Mouse (Mus musculus): ENCODE measurements around the gene Slc27a3.

Gene Slc27a3

DNA sequence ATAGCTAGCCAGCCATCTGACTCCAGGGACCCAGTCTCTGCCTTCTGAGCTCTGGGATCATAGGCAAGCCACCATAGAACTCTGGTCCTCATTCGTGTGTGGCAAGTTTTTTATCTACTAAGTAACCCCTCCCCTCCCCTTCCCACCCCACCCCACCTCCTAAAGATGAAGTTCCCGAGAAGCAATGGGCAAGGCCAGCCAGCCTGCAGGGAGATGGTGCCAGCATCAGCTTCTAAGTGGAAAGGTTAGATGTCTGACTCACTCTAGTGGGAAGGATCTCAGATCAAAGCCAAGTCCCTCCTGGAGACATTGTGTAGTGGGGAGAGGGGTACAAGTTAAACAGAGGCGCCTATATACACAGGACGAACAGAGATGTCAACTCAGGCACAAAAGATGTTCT lies 1.3 kb upstream of the Slc27a3 start:
- DNase-seq (ENCODE audit: low read depth, low spot score): no peak

GRCm38 (mm10) chr3:90388726-90389510 lies 820 bp downstream of the Slc27a3 start:
- no peak for DNase-seq (ENCODE audit: low read depth, low spot score)

DNA sequence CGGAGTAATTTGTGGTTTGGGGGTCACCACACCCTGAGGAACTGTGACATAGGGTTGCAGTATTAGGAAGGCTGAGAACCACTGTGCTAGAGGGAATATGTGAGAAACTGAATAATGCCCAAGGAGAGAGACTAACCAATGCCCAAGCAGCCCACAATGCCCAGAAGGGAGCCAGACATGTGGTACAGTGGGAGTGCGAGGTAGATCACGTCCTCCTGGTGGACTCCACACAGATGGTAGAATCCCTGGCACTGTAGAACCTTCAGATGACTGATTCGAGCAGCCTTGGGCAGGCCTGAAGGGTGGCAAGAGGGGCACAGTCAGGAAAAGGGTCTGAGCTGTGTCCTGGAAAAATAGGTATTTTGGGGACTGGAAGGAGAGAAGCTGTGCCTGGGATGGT lies 1.5 kb downstream of the Slc27a3 start:
- no peak for DNase-seq (ENCODE audit: low read depth, low spot score)

DNA sequence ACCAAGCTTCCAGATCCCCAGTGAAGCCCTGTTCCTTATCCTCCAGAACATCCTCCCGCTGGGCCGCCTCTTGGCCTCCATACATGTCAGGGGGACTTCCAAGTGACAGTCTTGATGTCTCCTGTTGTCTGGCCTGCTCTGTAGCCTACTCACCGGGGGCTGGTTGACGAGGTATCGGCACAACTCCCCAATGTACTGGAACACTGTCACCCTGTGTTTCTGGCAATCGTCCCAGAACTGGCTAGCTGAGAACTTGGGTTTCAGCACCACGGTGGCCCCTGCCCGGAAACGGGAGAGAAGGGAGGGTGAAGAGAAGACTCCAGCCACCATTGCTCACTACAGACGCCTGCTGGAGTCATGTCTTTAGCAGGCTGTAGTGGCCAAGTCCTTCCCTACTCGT lies 2.3 kb downstream of the Slc27a3 start:
- no peak for DNase-seq (ENCODE audit: low read depth, low spot score)

DNA sequence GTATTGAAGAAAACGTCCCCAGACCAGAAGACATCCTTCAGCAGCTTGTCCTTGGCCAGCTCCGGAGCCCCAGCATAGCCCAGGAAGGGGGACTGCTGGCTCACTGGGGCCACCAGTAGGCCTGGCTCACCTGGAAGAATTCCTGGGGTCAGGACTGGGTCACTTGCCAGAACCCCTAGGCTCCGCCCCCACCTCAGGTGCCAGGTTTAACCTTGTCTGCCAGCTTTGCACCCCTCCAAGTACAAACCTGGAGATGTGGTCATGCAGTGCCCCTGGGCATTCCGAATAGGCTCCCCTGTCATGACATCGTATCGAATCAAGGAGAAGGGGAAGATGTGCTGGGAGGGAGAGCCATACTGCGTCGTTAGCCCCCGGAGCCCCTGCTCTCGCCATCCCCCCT lies 2.9 kb downstream of the Slc27a3 start:
- no peak for DNase-seq (ENCODE audit: low read depth, low spot score)

DNA sequence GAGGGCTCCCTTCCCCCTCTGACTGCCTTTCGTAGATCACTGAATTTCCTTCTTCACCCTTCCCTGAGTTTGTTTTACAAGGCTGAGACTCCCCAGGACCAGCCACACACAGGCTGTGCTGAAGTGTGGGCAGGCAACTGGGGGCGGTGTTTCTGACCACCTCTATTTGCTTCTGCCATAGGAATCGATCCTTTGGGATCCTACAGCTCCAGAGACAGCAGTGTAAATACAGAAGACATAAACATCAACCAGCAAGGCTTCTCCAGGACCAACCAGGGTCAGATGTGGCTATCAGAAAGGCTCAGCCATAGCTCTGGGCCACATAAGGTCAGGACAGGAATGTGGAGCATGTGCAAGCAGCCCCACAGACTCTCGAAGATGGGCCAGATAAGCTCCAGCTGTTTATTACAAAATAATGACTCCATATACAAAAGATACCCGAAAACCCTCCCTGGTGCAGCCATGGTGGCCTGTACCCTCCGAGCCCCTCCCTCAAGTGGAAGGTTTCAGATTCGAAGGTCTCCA lies 4.8 kb downstream of the Slc27a3 start:
- DNase-seq (ENCODE audit: low read depth, low spot score): no peak

GRCm38 (mm10) chr3:90383690-90384089 lies 6.0 kb downstream of the Slc27a3 start:
- DNase-seq (ENCODE audit: low read depth, low spot score): no peak

- DNase-seq (ENCODE audit: low read depth, low spot score): no peak
Measured at GRCm38 (mm10) chr3:90381727-90382126, 8.0 kb downstream of the Slc27a3 start.

DNA sequence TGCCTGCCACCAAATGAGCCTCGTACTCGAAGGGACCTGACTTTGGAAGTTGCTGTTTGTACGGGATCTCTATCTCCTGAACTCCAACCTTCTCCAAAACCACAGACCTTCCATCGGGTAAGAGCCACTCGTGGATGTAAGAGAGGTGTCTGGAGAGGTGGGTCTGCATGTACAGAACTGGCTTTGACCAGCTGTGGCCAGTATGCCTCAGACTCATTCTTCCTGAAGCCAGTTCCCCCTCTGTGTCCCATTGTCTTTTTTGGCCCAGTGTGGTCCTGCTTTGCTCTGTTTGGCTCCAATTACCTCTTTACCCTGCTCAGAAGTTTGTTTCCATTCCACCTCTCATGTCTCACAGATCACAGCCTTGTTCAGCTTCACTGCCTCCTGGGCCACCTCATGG lies 11.2 kb downstream of the Slc27a3 start:
- no peak for DNase-seq (ENCODE audit: low read depth, low spot score)

- DNase-seq (ENCODE audit: low read depth, low spot score): no peak
Measured at GRCm38 (mm10) chr3:90376247-90376585, 13.5 kb downstream of the Slc27a3 start.

DNA sequence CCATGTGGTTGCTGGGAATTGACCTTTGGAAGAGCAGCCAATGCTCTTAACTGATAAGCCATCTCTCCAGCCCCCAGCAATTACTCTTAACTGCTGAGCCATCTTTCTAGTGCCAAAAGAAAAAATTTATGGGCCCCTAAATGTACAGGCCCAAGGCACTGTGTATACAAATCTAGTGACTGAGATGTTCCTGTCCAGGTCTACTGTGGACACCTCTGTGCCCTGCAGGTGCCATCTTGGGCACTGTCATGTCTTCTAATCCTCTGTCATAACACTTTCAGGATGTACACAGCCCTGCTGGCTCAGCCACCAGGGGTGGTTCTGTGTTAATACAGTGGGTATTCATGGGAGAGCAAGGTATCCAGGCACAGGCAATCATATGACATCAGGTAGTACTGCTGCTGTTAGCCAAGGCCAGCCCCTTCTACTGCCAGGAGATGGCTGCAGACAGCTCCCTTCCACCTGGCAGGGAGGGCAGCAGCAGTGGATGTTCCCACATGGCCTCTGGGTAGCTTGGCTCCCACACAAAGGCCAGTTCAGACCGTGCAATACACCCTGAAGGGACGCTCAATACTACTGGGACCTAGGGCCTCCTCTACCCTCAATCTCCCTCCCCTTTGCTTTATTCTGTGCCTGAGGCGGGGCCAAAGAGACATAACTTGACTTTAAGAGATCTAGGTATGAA lies 14.0 kb downstream of the Slc27a3 start:
- no peak for DNase-seq (ENCODE audit: low read depth, low spot score)

DNA sequence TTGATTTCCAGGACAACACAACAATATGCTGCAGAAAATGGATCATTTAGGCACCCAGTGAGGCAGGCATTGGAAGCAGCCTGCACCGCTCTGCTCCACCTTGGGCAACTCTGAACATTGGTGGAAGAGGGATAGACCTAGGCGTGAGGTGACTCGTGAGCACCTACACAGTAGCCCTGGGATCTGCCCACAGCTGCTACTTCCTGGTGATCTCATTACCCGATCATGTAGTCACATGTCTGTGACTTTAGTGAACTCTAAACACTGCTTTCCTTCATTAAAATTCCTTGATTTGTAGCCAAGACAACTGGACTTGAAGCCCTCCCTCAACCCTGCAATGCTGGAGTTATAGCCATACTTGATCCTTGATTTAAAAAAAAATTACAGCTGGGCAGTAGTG lies 15.4 kb downstream of the Slc27a3 start:
- no peak for DNase-seq (ENCODE audit: low read depth, low spot score)

DNA sequence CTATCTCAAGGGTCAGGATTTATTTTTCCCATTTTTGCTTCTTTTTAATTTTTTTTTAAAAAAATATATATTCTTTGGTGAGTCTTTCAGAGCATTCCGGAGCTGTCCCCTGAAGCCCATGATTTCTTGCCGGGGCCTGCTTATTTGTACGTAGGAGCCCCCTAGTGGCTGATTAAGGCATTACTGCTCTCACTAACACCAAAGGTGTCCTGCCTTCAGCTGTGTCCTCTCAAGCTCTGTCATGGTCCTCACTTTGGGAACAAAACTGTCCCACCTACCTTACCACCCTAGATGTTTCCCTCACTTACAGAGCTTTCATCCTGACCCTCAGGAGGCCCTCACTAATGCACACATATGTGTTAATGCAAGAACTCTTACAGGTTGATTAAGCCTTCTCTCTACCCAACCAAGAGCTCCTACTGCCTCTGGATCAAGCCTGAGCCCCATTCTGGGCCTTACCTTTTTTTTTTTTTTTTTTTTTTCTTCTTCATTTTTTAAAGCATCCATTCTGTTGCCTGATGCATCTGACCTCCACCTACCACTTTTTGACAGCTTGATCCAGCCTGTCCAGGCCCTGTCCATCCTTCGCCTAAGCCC lies 16.2 kb downstream of the Slc27a3 start:
- DNase-seq (ENCODE audit: low read depth, low spot score): no peak

- no peak for DNase-seq (ENCODE audit: low read depth, low spot score)
Measured at GRCm38 (mm10) chr3:90372817-90373216, 16.9 kb downstream of the Slc27a3 start.

DNA sequence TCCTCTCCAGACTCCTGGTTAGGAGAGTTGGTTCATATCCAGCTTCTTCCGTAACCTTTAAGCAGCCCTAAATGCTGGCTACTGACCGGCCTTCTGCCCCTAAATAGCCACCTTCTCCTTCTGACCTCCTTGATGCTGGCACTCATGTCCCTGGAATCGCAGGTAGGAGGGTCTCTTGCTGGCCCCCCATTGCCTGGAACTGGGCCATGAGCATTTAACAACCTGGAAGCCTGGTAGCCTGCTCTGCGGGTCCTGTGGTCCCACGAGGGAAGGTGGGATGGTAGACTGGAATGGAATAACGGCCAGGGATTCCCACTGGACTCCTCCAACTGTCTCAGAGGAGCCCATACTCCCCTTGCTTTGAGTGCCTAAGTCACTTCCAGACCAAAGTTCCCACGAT lies 17.9 kb downstream of the Slc27a3 start:
- no peak for DNase-seq (ENCODE audit: low read depth, low spot score)

GRCm38 (mm10) chr3:90369041-90369440 lies 20.7 kb downstream of the Slc27a3 start:
- no peak for DNase-seq (ENCODE audit: low read depth, low spot score)

DNA sequence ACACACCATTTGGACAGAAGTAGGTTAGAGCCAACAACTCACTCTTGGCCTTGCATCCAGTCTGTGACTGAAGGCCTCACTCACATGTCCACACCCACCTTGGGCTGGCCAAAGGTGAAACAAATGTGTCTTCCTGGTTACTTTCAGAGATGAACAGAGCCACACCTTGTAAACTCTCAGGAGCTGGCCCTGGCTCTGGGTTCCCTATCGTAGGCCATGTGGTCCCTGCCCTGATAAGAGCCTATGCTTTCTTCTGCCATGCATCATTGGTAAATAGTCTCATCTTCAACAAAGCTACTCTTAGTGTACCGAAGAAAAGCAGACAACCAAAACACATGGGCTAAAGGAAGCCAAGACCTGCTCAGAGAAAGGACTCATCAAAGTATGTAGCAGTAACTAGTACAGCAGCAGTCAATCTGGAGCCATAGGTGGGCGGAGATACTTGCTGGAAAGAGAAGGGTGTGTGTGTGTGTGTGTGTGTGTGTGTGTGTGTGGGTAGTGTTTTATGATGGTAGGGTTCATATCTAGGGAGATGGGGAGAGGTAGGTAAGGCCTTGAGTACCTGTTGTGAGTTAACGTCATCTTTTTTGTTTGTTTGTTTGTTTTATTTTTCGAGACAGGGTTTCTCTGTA lies 22.6 kb downstream of the Slc27a3 start:
- DNase-seq (ENCODE audit: low read depth, low spot score): no peak

DNA sequence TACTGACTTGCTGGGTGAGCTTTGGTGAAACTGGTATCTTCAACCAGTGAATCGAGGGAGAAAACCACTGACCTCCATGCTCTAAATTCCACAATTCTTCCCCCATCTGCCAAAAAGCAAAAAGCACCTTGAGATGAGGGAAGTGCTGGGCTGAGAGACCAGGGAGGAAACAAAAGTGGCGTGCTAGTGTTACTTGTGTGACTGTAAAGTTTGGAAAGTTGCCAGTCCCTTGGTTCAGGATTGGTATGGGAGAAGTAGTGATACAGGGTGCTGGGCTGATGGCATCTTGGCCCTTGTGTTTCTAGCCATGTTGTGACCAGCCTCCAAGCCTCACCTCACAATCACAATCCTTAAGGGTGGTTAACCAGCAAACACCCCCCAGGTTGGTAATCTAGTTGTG lies 27.4 kb downstream of the Slc27a3 start:
- DNase-seq (ENCODE audit: low read depth, low spot score): no peak

- DNase-seq (ENCODE audit: low read depth, low spot score): no peak
Measured at GRCm38 (mm10) chr3:90361476-90361875, 28.3 kb downstream of the Slc27a3 start.

DNA sequence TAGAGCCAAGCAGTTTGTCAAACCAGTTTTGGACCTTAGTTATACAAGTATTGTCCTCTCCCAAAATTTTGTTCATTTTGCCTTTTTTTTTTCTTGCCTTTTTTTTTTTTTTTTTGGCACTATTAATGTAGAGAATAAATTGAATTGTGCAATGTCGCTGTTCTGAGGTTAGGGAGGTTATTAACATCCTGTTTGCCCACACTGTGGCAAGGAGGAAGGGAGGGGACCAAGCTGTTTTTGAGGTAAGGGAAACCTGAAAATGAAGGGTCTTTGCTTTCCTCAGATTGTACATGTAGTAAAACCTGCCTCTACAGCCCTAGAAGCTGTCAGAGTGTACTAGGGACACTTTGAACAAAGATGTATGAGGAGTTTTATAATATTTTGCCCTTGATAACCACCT lies 30.5 kb downstream of the Slc27a3 start:
- DNase-seq (ENCODE audit: low read depth, low spot score): no peak

GRCm38 (mm10) chr3:90357959-90358358 lies 31.8 kb downstream of the Slc27a3 start:
- DNase-seq (ENCODE audit: low read depth, low spot score): no peak

DNA sequence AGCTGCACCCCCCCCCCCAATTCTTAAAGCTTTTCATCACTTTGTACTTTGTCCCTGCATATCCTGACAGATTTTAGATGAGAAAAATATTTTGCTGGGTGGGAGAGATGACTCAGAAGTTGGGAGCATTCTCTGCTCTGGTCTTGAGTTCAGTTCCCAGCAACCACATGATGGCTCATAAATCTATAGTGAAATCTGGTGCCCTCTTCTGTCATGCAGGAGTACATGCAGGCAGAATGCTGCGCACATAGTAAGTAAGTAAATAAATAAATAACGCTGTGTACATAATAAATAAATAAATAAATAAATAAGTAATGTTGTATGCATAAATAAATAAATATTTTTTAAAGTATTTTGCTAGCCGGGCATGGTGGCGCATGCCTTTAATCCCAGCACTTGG lies 41.9 kb downstream of the Slc27a3 start:
- no peak for DNase-seq (ENCODE audit: low read depth, low spot score)
